Mouse (Mus musculus) left cerebral cortex, postnatal 36 days (tissue): ENCODE measurements at regions not wholly inside any gene's neighbourhood (a gene's known extent, or its start where the extent isn't known, plus 50 kb on each side); places are given as distances from the start of the nearest gene placed in this dataset.

Experiments used
- DNase-seq, 2 experiments: peaks; one replicate each; pipeline ENCODE4 v3.0.0; 2021 to 2022; ENCODE audit warnings: low spot score in 2 of 2, mixed read lengths in 1 of 2
- intact Hi-C: fragments of 180-260 bp; cut with DNase I; formaldehyde crosslinking; loops from one replicate; pipeline ENCODE4 v1.15.1; 2025

DNA sequence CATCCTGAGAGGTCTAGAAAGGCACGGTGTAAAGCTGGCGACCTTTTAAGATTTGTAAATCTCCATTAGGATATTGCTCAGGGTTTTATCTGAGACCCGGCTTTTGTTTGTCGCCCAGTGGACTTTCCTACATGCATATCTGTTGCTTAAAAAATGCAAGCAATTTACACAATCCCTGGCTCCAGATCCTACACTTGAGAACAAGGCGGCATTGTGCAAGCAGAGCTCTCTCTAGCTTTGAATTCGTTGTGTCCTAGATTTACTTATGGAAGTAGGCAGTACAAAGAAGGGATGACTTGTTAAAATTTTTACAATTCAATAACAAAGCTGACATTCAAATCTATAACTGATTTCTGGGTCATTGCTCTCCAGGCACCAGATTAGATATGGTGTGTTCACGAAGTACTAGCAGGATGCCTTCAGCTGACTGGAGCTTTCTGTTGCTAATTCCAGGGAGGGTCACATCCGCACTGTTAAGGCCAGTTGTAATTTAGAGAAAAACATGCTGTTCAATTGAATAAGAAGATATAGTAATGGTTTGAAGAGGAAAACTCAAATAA, 62.2 kb upstream of the Teddm2 start:
- intact Hi-C loops: no loop called here
- no peak for DNase-seq

DNA sequence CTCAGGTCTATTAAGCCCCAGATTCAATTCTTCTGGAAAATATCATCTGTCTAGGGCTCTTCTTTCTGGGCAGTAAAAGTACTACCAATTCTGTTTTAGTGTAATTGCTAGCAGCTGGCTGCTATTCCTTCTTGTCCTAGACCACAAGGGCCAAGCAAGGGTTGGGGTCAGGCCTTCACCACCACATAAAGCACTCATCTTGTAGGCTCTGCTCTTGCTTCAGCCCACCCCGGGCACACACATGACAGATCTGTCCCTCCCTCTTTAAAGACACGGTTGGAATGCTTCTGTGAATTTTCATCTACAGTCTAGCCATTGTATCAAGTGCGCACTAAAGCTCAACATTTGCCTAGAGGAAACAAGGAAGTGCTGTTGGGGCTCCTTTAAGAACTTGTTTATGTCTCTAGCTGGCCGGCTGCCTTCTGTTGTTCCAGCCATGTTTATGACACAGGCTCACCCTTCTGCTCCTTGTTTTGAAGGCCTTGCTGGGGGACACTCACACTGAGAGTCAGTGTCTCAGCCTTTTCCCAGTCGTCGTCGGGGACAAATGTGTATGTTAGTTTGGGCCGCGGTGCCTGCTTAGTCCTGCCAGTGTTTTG, 63.8 kb upstream of the Teddm2 start:
- DNase-seq: no peak
- intact Hi-C loops: no loop called here

DNA sequence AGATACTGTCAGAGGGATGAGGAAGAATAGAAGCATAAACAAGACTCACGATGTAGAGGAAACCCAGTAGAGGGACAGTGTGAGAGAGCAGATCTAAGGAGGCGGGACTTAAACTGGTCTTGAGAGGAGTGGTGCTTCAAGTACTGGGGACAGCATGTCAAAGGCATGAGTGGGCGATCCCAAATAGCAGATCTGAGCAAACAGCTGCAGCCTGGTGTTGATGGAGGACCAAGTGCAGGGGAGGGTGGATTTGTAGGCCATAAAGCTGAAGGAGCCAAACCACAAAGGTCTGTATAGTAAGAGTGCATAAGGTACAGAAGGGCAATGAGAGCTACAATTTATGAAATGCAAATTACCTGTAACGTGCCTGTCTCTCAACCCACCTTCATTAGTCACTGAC, 69.4 kb upstream of the Teddm2 start:
- intact Hi-C loops: no loop called here
- no peak for DNase-seq

DNA sequence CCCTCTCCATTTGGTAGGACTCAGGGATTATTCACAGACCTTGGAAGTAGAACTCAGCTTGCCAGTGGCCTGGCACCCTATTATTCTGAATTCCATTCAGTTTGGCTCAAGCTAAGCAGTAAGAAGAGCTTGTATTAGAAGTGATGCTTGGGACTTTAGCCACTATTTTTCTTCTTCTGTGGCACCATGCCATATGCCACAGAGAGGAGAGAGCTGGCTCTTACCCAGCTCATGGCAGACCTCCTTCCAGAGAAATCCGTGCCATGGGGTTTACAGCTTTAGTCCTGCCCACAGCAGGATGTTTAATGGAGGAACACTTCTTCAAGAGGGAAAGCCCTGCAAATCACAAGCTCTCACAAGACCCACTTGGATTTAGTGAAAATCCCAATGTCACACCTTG, 74.3 kb upstream of the Teddm2 start:
- DNase-seq: no peak
- intact Hi-C loops: no loop called here

DNA sequence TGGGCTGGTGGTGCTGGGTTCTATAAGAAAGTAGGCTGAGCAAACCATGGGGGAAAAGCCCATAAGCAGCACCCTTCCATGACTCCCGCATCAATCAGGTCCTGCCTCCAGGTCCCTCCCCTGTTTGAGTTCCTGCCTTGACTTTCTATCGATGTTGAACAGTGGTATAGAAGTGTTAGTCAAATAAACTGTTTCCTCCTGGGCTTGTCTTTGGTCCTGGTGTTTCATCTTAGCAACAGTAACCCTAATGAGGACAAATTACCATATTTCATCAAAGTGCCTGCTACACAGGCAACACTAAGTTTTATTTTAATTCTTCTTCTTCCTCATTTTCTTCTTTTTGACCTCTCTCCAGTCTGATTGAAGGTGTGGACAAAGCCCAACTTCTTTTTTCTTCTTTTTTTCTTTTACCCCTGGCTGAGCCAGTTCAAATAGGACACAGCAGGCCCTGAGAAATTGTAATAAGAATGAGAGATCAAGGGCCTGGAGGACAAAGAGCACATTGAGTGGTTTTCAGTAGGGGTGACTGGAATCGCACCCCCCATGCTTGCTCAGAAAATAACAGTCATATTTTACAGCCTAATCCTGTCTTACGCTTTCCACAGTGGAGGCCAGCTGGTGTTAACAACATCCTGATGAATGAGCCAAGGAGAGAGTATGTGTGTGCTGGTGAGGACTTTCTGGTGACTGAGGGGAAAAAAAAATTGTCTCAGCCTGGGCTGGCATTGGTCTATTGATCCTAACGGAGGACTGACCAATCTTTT, 78.1 kb upstream of the Teddm2 start:
- no peak for DNase-seq
- intact Hi-C loops: no loop called here

DNA sequence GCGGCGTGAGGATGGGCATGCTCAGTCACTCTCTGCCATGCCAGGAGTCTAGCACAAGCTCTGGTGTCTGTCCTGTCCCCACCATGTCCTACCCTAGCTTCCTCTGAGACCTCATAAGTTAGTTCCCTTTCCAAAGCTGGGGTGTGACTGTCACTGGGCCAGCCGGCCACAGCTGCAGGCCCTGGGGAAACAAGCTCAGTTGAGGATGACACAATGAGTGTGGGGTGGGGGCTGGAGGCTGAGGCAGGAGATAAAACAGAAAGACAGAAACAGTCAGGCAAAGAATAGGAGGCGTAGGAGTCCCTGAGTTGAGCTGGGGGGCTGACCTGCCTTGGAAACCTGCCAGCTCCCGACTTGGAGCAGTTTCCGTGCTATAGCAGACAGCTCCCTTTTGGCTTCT, 80.9 kb upstream of the Teddm2 start:
- DNase-seq: peak; percentile 23 to 36
- intact Hi-C loops: no loop called here

DNA sequence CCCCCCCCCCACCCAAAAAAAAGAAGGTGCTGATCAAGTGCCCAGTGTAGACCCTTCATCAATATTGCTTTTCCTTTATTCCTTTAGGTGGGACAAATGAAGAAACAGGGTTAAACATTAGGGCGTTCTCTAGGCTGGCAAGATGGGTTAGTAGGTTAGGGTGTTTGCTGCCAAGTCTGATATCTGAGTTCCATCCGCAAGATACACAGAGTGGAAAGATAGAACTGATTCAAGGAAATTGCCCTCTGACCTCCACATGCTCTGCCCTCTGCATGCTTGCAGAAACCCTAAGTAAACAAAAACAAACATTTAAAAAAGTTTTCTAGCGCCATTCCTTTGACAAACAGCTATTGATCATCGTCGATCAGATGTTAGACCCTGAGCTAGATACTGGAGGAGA, 85.6 kb upstream of the Teddm2 start:
- intact Hi-C loops: no loop called here
- DNase-seq: no peak

DNA sequence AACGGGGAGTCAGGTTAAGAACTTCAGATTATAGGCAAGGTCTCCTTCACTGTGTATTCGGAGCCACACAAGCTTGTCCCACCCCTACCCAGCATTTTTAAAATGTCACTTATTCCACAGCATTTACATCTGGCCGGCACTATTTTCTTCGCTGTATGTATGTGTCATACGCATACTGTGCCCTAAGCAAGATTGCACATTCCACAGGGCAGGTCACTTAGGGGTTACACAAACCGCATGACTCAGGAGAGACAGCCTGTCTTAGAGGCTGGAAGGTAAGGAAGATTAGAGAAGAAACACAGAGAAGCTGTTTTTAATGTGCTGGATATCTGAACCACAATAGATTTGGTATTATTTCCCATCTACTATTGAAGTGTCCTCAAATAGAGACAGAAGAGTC, 86.6 kb upstream of the Teddm2 start:
- DNase-seq: no peak
- intact Hi-C loops: no loop called here

DNA sequence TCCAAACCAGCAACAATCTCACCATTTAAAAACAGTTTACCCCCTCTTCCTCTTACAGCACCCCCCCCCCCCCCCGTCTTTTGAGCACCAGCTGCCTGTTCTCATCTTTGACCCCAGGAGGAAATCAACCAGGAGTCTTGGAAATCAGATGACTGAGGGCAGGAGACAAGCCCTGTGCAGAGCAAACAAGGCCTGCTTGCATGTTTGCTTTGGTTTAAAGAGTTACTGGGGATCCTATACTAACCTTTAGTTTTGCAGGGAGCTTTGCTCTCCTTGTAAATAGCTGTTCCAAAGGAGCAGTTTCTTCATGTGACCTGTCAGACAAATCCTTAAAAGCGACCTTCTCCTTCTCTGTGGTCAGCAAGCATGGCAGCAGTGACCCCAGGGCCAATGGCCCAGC, 88.3 kb upstream of the Teddm2 start:
- intact Hi-C loops: no loop called here
- DNase-seq: no peak

DNA sequence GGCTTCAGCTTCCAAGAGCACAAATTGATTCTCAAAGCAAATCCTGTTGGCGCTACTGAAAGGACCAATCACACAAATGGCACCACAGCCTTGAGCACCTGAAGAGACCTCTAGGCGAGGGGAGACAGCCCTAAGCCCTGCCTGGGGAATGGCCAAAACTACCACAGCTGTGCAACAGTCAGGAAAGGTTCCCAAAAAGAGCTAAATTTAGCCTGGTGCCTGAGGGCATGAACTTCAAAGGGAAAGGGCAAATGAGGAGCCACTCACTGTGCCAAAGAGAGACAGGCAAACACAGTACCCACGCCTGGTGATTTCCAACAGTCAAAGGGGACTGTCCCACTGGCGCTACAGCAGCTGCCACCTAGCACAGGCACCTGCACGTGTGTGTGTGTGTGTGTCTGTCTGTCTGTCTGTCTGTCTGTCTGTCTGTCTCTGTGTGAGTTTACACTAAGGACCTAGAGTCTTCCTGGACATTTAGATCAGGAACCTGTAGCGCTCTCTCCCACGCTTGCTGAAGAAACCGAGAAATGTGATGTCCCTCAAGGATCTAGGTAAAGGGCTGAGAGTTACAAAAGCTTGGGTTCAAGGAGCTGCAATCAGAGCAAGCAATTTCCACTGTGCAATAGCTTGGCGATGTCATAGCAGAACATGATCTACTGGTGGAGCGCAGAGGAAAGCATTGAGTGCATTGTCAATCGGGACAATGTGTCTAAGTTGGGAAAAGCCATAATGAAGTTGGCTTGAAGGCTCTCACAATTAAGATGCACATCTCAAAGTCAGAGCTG, 90.8 kb upstream of the Teddm2 start:
- DNase-seq: no peak
- intact Hi-C loops: no loop called here

DNA sequence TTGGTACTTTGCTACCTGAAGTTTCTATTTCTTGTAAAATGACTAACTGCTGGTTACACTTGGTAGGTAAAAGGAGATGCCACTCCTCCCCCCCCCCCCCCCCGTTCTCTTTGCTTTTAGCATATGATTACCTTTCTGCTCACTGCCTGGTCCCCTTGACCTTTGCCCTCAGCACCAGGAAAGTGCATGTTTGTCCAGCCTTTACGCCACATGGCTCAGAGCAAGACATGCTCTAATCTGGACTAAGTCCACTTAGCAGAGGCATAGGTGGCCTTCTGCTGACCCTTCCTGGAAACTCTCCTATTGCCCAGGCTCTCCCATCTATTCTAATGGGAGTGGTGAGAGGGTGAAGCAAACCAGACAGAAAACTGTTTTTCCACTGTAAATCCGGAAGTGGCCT, 92.4 kb upstream of the Teddm2 start:
- DNase-seq: no peak
- intact Hi-C loops: no loop called here

DNA sequence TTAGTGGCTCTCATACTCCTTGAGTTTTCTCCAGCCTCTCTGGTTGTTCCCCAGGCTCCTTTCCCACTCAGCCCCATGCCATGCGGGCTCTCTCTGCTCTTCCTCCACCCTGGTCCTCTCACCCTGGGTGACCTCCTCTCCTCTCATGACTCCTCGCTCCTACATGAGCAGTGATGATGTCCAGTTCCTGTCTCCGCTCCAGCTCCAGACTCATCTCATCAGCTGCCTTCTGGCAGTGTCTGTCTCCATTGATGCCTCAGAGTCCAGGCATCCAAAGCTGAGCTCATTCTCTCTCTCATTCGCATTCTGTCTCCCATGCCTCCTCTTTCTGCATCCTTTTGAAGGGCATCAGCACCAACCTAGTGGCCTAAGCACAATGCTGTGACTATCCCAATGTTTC, 94.8 kb upstream of the Teddm2 start:
- no peak for DNase-seq
- intact Hi-C loops: no loop called here

DNA sequence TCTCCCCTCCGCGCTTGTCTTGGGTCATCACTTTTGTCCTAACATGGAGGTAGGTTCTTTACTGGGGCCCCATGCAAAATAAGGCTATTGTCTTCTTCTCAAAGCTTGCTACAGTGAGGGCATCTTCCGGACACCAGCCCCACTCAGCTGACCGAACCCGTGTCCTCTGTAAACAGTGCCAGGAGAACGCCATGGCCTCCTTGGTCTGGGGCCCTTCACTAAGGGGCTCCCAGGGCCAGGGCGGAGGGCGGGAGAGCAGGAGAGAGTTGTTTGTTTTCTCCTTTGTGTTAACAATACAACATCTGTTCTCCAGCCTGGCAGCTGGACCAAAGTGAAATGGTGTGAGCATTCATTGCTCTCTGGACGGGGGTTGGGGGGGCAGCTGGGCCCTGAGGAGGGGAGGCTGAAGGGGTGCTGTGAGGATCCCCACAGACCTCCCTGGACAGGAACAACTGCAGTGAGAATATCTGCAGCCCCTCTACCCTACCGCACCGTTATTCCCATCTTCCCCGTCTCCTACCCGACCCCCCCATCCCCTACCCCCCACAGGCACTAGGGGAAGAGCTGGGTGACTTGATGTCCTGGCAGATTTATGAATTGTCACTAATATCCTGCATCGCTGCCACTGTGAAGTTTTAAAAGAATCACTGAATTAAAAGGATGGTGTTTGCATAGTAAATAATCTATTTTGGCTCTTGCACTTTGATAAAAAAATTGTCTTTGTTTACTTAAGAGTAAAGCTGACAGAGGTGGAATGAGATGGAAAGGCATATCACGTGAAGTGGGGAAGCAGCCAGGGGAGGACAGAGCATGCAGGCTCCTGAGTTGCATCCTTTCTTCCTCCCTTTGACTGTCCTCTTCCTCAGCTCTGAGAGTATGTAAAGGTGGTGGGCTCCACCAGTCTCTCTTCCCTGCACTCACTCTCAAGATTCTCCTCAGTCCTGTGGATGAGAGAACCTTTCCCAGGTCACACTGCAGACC, 97.5 kb upstream of the Teddm2 start:
- intact Hi-C loops: no loop called here
- no peak for DNase-seq

DNA sequence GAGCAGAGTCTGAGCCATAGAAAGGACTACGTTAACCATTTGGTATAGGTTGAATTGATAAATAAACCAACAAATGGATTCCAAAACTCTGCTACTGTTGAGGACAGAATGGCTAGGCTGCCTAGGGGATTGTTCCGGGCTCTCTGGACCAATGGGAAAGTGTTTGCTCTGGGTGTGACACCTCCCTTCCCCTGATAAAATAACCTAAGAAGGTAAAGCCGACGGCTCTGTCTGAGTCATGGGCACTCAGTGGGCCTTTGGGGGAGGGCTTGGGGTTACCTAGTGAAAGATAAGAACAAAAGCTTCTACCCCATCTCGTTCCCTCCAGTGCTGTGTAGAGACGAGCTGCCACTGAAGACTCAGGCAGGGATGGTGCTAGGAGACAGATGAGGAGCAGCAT, 99.7 kb upstream of the Teddm2 start:
- no peak for DNase-seq
- intact Hi-C loops: no loop called here

DNA sequence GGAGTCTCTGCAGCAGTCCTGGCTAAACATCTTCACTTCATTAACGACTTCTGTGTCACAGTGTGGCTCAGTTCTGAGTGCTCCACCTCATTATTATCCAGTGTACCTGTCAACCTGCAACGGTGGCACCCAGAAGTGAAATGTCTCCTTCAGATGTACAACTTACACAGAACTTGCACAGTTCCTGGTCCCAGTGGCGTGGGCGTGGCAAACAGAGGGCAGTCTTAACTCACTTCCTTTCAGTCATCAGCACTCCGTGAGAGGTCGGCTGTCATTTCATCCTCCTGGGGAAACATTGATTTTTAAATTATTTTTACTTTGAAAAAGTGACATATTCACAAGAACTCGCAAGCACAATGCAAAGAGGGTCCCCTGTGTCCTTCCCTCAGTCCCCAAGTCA, 103.6 kb upstream of the Teddm2 start:
- intact Hi-C loops: no loop called here
- no peak for DNase-seq

DNA sequence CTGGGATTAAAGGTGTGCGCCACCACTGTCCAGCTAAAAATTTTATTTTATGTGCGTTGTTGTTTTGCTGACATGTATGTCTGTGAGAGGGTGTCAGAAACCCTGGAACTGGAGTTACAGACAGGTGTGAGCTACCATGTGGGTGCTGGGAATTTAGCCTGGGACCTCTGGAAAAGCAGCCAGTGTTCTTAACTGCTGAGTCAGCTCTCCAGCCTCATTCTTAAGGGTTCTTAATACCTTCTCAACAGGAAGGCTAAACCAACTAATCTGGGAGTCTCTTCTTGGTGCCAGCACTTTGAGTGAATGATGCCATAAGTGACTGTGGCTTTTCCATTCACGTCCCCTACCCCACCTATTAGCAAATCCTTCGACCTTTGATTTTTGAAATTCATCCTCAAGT, 104.6 kb upstream of the Teddm2 start:
- no peak for DNase-seq
- intact Hi-C loops: no loop called here

DNA sequence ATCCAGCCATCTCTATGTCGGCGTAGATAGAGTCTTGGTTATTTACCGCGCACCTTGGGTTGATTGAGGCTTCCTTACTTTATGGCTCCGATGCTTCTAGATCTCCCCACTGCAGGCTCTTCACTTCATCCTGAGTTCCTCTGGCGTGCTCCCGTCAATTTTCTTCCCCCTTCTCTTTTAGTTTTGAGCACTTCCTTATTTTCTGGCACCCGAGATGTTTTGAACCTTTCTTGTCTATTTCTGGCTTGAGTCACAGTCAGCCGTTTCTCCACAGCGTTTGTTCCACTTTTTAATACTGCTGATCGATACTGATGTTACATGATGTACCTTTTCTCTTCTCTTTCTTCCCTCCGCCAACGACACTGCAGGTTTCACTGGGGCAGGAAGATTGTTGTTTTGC, 106.0 kb upstream of the Teddm2 start:
- DNase-seq: no peak
- intact Hi-C loops: no loop called here

DNA sequence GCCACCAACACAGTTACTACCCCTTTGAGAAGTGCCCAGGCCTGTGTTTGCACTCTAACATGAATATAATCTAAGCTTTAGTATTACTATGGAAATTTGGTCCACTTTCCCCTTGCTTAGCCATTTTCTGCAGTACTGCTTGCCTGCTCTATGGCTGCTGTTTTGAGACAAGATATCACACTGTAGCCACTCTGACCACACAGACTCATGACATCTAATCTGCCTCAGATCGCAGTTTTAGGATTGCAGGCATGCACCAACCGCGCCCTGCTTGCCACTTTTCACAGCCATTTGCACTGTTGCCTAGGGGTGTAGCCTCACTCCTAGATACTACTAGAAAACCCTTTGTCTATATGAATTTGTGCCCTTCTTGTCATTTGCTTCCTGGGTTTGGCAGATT, 107.4 kb upstream of the Teddm2 start:
- intact Hi-C loops: no loop called here
- no peak for DNase-seq

DNA sequence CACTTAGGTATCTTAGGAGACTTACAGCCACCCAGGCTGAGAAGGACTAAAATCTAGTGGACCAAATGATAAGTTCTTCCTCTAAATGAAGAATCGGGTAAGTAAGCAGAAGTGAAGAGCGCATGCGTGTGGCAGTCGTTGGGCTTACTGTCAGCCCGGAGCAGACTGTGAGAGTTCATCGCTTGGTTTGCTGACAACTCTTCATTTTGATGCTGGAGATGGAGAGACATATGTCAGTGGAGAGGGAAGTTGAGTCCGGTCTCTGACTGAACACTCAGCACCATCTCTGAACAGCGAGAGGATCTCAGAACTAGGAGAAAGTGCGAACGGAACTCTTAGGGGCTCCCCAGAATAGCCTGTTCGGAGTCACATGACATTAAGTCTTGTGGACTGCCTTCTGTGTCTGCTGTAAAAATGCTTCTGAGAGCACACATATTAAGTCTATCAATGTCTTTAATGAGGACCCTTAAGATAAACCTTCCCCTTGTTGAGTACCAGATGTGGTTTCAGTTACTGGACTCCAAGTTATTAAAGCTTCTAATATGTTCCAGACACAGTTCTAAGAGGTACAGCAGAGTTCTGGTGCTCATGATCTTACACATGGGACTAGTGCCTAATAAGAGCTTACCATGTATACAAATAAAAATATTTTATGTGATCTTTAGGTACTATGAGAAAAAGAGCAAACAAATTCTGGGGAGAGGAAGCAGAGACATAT, 108.7 kb upstream of the Teddm2 start:
- intact Hi-C loops: no loop called here
- no peak for DNase-seq
